Mouse (Mus musculus): Measurements from ENCODE around the gene Lamb3.

- TF ChIP-seq RCOR1 (conservative IDR thresholded peaks at IDR 0.05; ENCODE audit: low read depth, low read length): no peak
- no peak for TF ChIP-seq USF1 (IDR thresholded peaks at IDR 0.05; ENCODE audit: low read depth, low read length)
- no peak for TF ChIP-seq CTCF (conservative IDR thresholded peaks at IDR 0.05 in 1 of 2, IDR thresholded peaks at IDR 0.05 in 1 of 2; ENCODE audit: low read depth in 2 of 2, low read length in 2 of 2)
- no peak for TF ChIP-seq RAD21 (IDR thresholded peaks at IDR 0.05; ENCODE audit: low read depth, low read length)
- no peak for TF ChIP-seq CHD2 (IDR thresholded peaks at IDR 0.05; ENCODE audit: low read length)
- no peak for TF ChIP-seq E2F4 (IDR thresholded peaks at IDR 0.05; ENCODE audit: insufficient replicate concordance, low read depth, low read length)
- TF ChIP-seq ZC3H11A (IDR thresholded peaks at IDR 0.05; ENCODE audit: low read depth, low read length): no peak
- no peak for TF ChIP-seq JUN (IDR thresholded peaks at IDR 0.05; ENCODE audit: insufficient read depth, low read depth, low read length)
- TF ChIP-seq SMC3 (IDR thresholded peaks at IDR 0.05; ENCODE audit: low read depth, low read length): no peak
- TF ChIP-seq CHD1 (IDR thresholded peaks at IDR 0.05; ENCODE audit: low read depth, low read length): no peak
- no peak for TF ChIP-seq EP300 (IDR thresholded peaks at IDR 0.05; ENCODE audit: low read length)
Observed at GRCm38 (mm10) chr1:193387241-193387640, 179.7 kb downstream of the Lamb3 start.

Measured in CH12.LX (cell line).